Mouse (Mus musculus) brain, embryonic 14.5 days (tissue): Measurements from ENCODE around the gene Txnrd3.

Experiments
- CTCF ChIP-seq: fragments of 200-500 bp; IDR thresholded peaks from 2 replicates; pipeline ENCODE4 v1.5.1; 2012; ENCODE audit warnings: inconsistent platforms, mild to moderate bottlenecking, moderate library complexity, borderline replicate concordance; ENCODE audit not compliant: insufficient read depth, insufficient read length; ENCODE audit errors: extremely low read depth
- POLR2A ChIP-seq: fragments of 200-500 bp; IDR thresholded peaks from 2 replicates; pipeline ENCODE4 v1.6.1; 2012; ENCODE audit warnings: mild to moderate bottlenecking, inconsistent platforms, borderline replicate concordance; ENCODE audit not compliant: poor library complexity, insufficient read depth, insufficient read length, severe bottlenecking; ENCODE audit errors: extremely low read depth

DNA sequence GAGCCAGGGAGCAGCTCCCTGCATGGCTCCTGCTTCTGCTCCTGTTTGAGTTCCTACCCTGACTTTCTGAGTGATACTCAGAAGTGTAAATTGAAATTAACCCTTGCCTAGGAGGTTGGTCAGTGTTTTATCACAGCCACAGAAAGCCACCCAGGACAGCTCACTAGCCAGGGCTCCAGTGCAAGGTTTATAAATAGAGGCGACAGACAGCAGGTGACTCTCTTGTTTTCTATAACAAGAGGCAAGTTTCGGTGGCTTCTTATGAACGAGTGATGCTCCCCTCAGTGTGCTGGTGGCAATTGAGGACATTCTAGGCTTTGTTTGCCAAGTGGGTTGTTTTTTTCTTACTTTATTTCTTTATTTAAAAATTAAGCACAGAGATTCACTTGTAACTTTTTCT, 23.2 kb downstream of the Txnrd3 start:
- TF ChIP-seq POLR2A (no peak), CTCF (no peak)
